Mouse (Mus musculus): Measurements from ENCODE around the gene Gatad2b. TPM values are rescaled to one million over a fixed set of nuclear protein-coding genes. Genes with fewer than 3 reads are reported as not detected.

The Gatad2b gene
- polyA plus RNA-seq (2012; rRNA removed) (39.9 and 44.6 TPM in 2 replicates), polyA plus RNA-seq (2014; fragmentation: Nextera tagmentation; extraction: Ambion mirVana) (16.8 and 17.6 TPM in 2 replicates)

- ATAC-seq (ENCODE audit: low FRiP score, low read depth), result peak; percentile 98
- under 1% methylated on average over 34 of the region's 47 CpGs for WGBS
Measured at GRCm38 (mm10) chr3:90292345-90293275, at the start of gene Gatad2b. Gatad2b (plus strand) TSS chr3:90293178.

GRCm38 (mm10) chr3:90245406-90245805, 47.6 kb upstream of the Gatad2b start:
- no peak overlapping the region for H3K27ac ChIP-seq (replicated peaks; ENCODE audit: low read depth, low read length)
- peaks cover 24% of the 10 kb centered on the region for H3K4me1 ChIP-seq (ENCODE audit: control insufficient read depth, insufficient read depth, low read length)
- no peak for ATAC-seq (ENCODE audit: low FRiP score, low read depth)
- 0 out of 2 replicates have a peak, but pooled peaks cover 8% of the 10 kb centered on the region for H3K36me3 ChIP-seq (ENCODE audit: control insufficient read depth, insufficient read depth, low read length)
- 62% methylated on average over 2 of the region's 2 CpGs for WGBS
- H3K9ac ChIP-seq (ENCODE audit: low read depth, low read length, severe bottlenecking), result no peak overlapping the region
- H3K9me3 ChIP-seq (ENCODE audit: control insufficient read depth, low read length), result no peaks in the 10 kb centered on the region
- H3K4me2 ChIP-seq (replicated peaks; ENCODE audit: low read depth, low read length, severe bottlenecking), result no peak overlapping the region
- H3K4me3 ChIP-seq (replicated peaks; ENCODE audit: low read length), result no peak overlapping the region
- DNase-seq (ENCODE audit: low spot score), result no peak
- TF ChIP-seq POLR2A (IDR thresholded peaks at IDR 0.05; ENCODE audit: borderline replicate concordance, extremely low read depth, insufficient read depth, insufficient read length), result no peak
- no peaks in the 10 kb centered on the region for H3K27me3 ChIP-seq (ENCODE audit: control insufficient read depth, insufficient read depth, low read length)

More at GRCm38 (mm10) chr3:90292345-90293275, at the start of gene Gatad2b:
- H3K36me3 ChIP-seq (ENCODE audit: control insufficient read depth, insufficient read depth, low read length), result no peaks in the 10 kb centered on the region
- H3K9ac ChIP-seq (ENCODE audit: low read depth, low read length, severe bottlenecking), result peak within 1 kb of the TSS; percentile 92
- H3K27me3 ChIP-seq (ENCODE audit: control insufficient read depth, insufficient read depth, low read length), result no peaks in the 10 kb centered on the region
- peak within 1 kb of the TSS; percentile 80 for H3K4me2 ChIP-seq (replicated peaks; ENCODE audit: low read depth, low read length, severe bottlenecking)
- peaks cover 13% of the 10 kb centered on the region for H3K4me1 ChIP-seq (ENCODE audit: control insufficient read depth, insufficient read depth, low read length)
- H3K4me3 ChIP-seq (replicated peaks; ENCODE audit: low read length), result peak within 1 kb of the TSS; percentile 95
- H3K9me3 ChIP-seq (ENCODE audit: control insufficient read depth, low read length), result no peaks in the 10 kb centered on the region
- peak within 1 kb of the TSS; percentile 97 for H3K27ac ChIP-seq (replicated peaks; ENCODE audit: low read depth, low read length)
- peak; percentile 100 for DNase-seq (ENCODE audit: low spot score)
- TF ChIP-seq POLR2A (IDR thresholded peaks at IDR 0.05; ENCODE audit: borderline replicate concordance, extremely low read depth, insufficient read depth, insufficient read length), result peak; percentile 76; the same call in 1 of the 2 replicates

GRCm38 (mm10) chr3:90247630-90247959, 45.4 kb upstream of the Gatad2b start:
- Histone ChIP-seq H3K27ac (replicated peaks; ENCODE audit: low read depth, low read length) (peak overlapping the region; percentile 92), H3K4me2 (replicated peaks; ENCODE audit: low read depth, low read length, severe bottlenecking) (peak overlapping the region; percentile 85), H3K9me3 (ENCODE audit: control insufficient read depth, low read length) (no peaks in the 10 kb centered on the region), H3K27me3 (ENCODE audit: control insufficient read depth, insufficient read depth, low read length) (no peaks in the 10 kb centered on the region), H3K9ac (ENCODE audit: low read depth, low read length, severe bottlenecking) (peak overlapping the region; percentile 57), H3K4me1 (ENCODE audit: control insufficient read depth, insufficient read depth, low read length) (peaks cover 21% of the 10 kb centered on the region), H3K4me3 (replicated peaks; ENCODE audit: low read length) (peak overlapping the region; percentile 77), H3K36me3 (ENCODE audit: control insufficient read depth, insufficient read depth, low read length) (peaks cover 21% of the 10 kb centered on the region)
- no peak for TF ChIP-seq POLR2A (IDR thresholded peaks at IDR 0.05; ENCODE audit: borderline replicate concordance, extremely low read depth, insufficient read depth, insufficient read length)
- DNase-seq (ENCODE audit: low spot score) (no peak), ATAC-seq (ENCODE audit: low FRiP score, low read depth) (no peak)
- 3% methylated on average over 3 of the region's 3 CpGs for WGBS

GRCm38 (mm10) chr3:90247960-90248745, 44.8 kb upstream of the Gatad2b start, which contains the start of gene Slc39a1:
Slc39a1 (plus strand) TSS chr3:90248172.
- Histone ChIP-seq H3K27me3 (ENCODE audit: control insufficient read depth, insufficient read depth, low read length) (no peaks in the 10 kb centered on the region), H3K4me3 (replicated peaks; ENCODE audit: low read length) (peak within 1 kb of the TSS; percentile 77), H3K4me1 (ENCODE audit: control insufficient read depth, insufficient read depth, low read length) (peaks cover 17% of the 10 kb centered on the region), H3K9ac (ENCODE audit: low read depth, low read length, severe bottlenecking) (peak within 1 kb of the TSS; percentile 84), H3K36me3 (ENCODE audit: control insufficient read depth, insufficient read depth, low read length) (peaks cover 21% of the 10 kb centered on the region), H3K4me2 (replicated peaks; ENCODE audit: low read depth, low read length, severe bottlenecking) (peak within 1 kb of the TSS; percentile 85), H3K9me3 (ENCODE audit: control insufficient read depth, low read length) (no peaks in the 10 kb centered on the region), H3K27ac (replicated peaks; ENCODE audit: low read depth, low read length) (peak within 1 kb of the TSS; percentile 92)
- ATAC-seq (ENCODE audit: low FRiP score, low read depth) (peak; percentile 94), DNase-seq (ENCODE audit: low spot score) (peak; percentile 97)
- no peak for TF ChIP-seq POLR2A (IDR thresholded peaks at IDR 0.05; ENCODE audit: borderline replicate concordance, extremely low read depth, insufficient read depth, insufficient read length)
- WGBS, result under 1% methylated on average over 44 of the region's 44 CpGs

GRCm38 (mm10) chr3:90248746-90249100, 44.3 kb upstream of the Gatad2b start:
- 6% methylated on average over 10 of the region's 10 CpGs for WGBS
- peak overlapping the region; percentile 85 for H3K4me2 ChIP-seq (replicated peaks; ENCODE audit: low read depth, low read length, severe bottlenecking)
- H3K27ac ChIP-seq (replicated peaks; ENCODE audit: low read depth, low read length), result peak overlapping the region; percentile 92
- peak overlapping the region; percentile 84 for H3K9ac ChIP-seq (ENCODE audit: low read depth, low read length, severe bottlenecking)
- no peaks in the 10 kb centered on the region for H3K27me3 ChIP-seq (ENCODE audit: control insufficient read depth, insufficient read depth, low read length)
- peak overlapping the region; percentile 77 for H3K4me3 ChIP-seq (replicated peaks; ENCODE audit: low read length)
- ATAC-seq (ENCODE audit: low FRiP score, low read depth) (no peak), DNase-seq (ENCODE audit: low spot score) (no peak)
- peaks cover 21% of the 10 kb centered on the region for H3K36me3 ChIP-seq (ENCODE audit: control insufficient read depth, insufficient read depth, low read length)
- no peak for TF ChIP-seq POLR2A (IDR thresholded peaks at IDR 0.05; ENCODE audit: borderline replicate concordance, extremely low read depth, insufficient read depth, insufficient read length)
- H3K4me1 ChIP-seq (ENCODE audit: control insufficient read depth, insufficient read depth, low read length), result peaks cover 12% of the 10 kb centered on the region
- no peaks in the 10 kb centered on the region for H3K9me3 ChIP-seq (ENCODE audit: control insufficient read depth, low read length)
